Mouse (Mus musculus) heart, embryonic 12.5 days (tissue): ENCODE measurements around the gene Ppp1r12a. TPM values are rescaled to one million over a fixed set of nuclear protein-coding genes. Genes with fewer than 3 reads are reported as not detected.

Experiments used
- ATAC-seq: fragments of 200-750 bp; cut with Nextera tagmentation; 2 replicates; pipeline ENCODE4 v1.8.0; 2017; ENCODE audit warnings: moderate TSS enrichment, moderate library complexity; ENCODE audit not compliant: insufficient number of reproducible peaks, low FRiP score
- H3K27ac ChIP-seq: fragments of 300-500 bp; sonication (generic); 2 replicates; pipeline ENCODE4 v1.5.1; 2016; ENCODE audit warnings: mild to moderate bottlenecking, moderate library complexity; ENCODE audit not compliant: poor library complexity, severe bottlenecking
- H3K27me3 ChIP-seq: fragments of 300-500 bp; sonication (generic); replicated peaks from 2 replicates; pipeline ENCODE4 v1.6.1; 2016; ENCODE audit warnings: mild to moderate bottlenecking, moderate library complexity
- H3K36me3 ChIP-seq: fragments of 300-500 bp; sonication (generic); 2 replicates; pipeline ENCODE4 v1.6.1; 2016; ENCODE audit warnings: mild to moderate bottlenecking, moderate library complexity
- H3K4me1 ChIP-seq: fragments of 300-500 bp; sonication (generic); replicated peaks from 2 replicates; pipeline ENCODE4 v1.6.1; 2016; ENCODE audit warnings: mild to moderate bottlenecking
- H3K4me2 ChIP-seq: fragments of 300-500 bp; sonication (generic); 2 replicates; pipeline ENCODE4 v1.6.1; 2016; ENCODE audit warnings: mild to moderate bottlenecking, moderate library complexity
- H3K4me3 ChIP-seq: fragments of 300-500 bp; sonication (generic); 2 replicates; pipeline ENCODE4 v1.5.1; 2016; ENCODE audit warnings: mild to moderate bottlenecking
- H3K9ac ChIP-seq: fragments of 300-500 bp; sonication (generic); 2 replicates; pipeline ENCODE4 v1.6.1; 2016; ENCODE audit warnings: mild to moderate bottlenecking, moderate library complexity
- H3K9me3 ChIP-seq: fragments of 300-500 bp; sonication (generic); replicated peaks from 2 replicates; pipeline ENCODE4 v1.6.1; 2016; ENCODE audit warnings: mild to moderate bottlenecking, moderate library complexity
- WGBS: fragments of 180-500 bp; shearing (Covaris S2); methylation state at CpG from one replicate; pipeline ENCODE4 v1.1.7; 2016; 5-methylcytosine and 5-hydroxymethylcytosine counted together
- polyA plus RNA-seq: library from polyadenylated mRNA; unstranded; fragments of >200 nt; fragmentation: Nextera tagmentation; extraction: Ambion mirVana; gene quantifications from 2 replicates; pipeline ENCODE4 v1.2.1, GENCODE M21; 2016

Gene Ppp1r12a
- polyA plus RNA-seq, 1 experiment from 2014 or later, result 109 TPM

DNA sequence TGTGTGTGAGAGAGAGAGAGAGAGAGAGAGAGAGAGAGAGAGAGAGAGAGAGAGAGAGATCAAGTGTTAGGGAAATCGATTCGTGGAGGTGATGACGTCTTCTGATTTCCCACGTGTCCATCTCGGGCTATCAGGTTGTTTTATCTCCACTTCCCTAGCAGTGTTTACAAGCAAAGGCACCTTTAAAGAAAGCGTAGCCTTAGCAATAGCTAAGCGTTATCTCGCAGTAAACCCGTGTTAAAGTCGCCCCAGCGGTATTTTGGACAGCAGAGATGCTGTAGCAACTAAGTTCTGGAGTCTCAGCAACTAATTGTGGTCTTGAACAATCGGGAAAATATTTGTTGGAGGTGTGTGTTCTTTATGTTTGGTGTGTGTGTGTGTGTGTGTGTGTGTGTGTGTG lies 171.6 kb downstream of the Ppp1r12a start:
- Histone ChIP-seq H3K4me2 (peak overlapping the region; percentile 79), H3K27me3 (0 out of 2 replicates have a peak, but pooled peaks cover 3% of the 10 kb centered on the region), H3K4me3 (peak overlapping the region; percentile 91), H3K9ac (peak overlapping the region; percentile 95), H3K36me3 (peaks cover 17% of the 10 kb centered on the region; the same call in 1 of the 2 replicates), H3K9me3 (no peaks in the 10 kb centered on the region), H3K4me1 (peaks cover 9% of the 10 kb centered on the region; the same call in 1 of the 2 replicates), H3K27ac (peak overlapping the region; percentile 90)
- no peak for ATAC-seq
- under 1% methylated on average over 12 of the region's 12 CpGs for WGBS

Other genes starting within 250 kb of the Ppp1r12a start
- gene Pawr, start 169.9 kb downstream of the Ppp1r12a start, polyA plus RNA-seq, result 21.0 and 23.2 TPM in 2 replicates